Mouse (Mus musculus): ENCODE results near the gene Bbox1. TPM values are rescaled to one million over a fixed set of nuclear protein-coding genes. Genes with fewer than 3 reads are reported as not detected.

The Bbox1 gene
- polyA plus RNA-seq, 1 experiment from 2014 or later, result 1.2 TPM

DNA sequence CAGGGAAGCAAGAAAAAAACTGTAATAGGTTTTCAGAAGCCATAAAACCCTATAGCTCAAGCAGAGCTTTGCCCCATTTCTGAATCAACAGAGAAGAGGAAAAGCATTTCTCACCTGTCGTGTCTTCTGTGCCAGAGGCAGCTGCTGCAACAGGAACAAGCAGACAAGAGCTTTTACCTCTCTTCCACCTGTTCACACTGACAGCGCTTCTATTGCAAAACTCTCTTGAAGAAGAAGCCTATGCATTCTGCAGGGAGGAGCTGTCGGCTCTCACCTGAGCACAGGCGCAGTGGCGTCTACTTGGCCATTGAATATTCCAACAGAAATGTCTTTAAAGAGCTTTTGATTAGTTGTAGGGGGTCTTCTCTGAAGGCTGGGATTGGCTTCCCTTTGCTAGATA is 286 bp downstream of the Bbox1 start:
- no peaks in the 10 kb centered on the region for H3K27me3 ChIP-seq (replicated peaks)
- H3K4me1 ChIP-seq, result no peaks in the 10 kb centered on the region
- no peaks in the 10 kb centered on the region for H3K9me3 ChIP-seq (replicated peaks)
- H3K36me3 ChIP-seq, result no peaks in the 10 kb centered on the region
- no peak for ATAC-seq
- no peak overlapping the region for H3K27ac ChIP-seq
- 64% methylated on average over 5 of the region's 5 CpGs for WGBS (ENCODE audit: insufficient replicate concordance)
- no peak overlapping the region for H3K9ac ChIP-seq
- H3K4me2 ChIP-seq, result no peak overlapping the region
- H3K4me3 ChIP-seq, result no peak overlapping the region

DNA sequence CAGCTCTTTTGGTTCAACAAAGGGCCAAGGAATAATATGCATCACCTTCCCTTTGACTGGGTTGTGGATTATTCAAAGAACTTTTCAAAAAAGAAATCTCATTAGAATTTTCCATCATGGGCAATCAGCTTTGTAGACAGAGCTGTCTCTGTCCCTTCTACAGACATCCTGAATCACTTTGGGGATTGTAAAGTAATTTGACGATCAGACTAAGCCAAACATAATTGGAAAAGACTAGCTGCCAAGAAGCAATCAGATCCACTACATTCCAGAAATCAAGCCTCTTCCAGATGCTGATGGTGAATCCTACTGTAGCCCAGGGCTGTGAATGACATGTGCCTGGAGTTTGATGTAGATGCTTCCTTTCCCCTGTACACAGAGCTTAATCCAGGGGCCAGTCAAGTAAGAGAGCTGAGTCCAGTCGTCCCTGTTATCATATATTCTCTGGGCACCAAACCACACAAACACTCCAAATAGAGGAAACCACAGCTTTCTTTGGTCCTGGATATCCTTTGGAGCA is 995 bp downstream of the Bbox1 start:
- Histone ChIP-seq H3K4me3 (no peak overlapping the region), H3K9ac (no peak overlapping the region), H3K4me1 (no peaks in the 10 kb centered on the region), H3K27me3 (replicated peaks) (no peaks in the 10 kb centered on the region), H3K36me3 (no peaks in the 10 kb centered on the region), H3K9me3 (replicated peaks) (no peaks in the 10 kb centered on the region), H3K27ac (no peak overlapping the region), H3K4me2 (no peak overlapping the region)
- ATAC-seq, result no peak
- 45% methylated on average over 2 of the region's 2 CpGs for WGBS (ENCODE audit: insufficient replicate concordance)

DNA sequence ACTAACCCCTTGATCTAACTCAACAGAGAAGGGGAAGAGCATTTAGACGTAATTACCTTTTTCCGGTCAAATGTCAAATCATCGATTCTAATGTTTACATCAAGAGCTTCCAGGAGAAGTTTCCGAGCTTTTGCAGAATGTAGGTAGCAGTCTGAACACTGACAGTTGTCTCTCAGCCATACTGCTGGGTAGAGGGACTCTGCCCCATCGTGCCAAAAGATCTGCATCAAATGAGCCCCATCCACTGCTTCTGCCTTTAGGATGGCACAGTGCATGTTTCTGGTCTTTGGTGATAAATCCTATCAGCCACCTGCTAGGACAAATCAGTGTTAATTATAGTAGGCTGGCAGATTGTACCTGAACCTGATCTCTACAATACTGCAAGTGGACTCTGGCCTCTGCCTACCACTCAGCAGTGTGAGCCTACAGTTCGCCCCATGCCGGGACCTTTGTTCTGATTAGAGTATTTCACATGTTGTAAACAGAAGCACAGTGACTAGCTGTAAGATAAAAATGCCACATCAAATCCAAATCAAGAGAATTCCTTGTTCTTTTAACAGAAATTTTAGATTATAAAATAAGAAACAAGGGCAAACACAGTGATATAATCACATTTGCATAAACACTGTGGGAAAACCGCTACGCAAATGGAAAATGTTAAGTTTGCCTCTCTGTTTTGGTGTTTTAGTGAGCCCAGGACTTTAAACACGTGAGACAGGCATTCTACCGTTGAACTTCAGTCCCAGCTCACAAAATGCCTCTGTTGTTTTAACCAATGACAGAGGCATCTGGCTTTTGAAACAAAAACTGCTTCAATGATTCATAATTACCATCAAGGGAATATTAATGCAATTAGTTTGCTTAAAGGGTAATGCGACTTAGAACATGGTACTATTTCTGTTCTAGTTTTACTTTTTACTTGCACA is 8.7 kb downstream of the Bbox1 start:
- H3K36me3 ChIP-seq, result no peaks in the 10 kb centered on the region
- 0 out of 2 replicates have a peak, but pooled peaks cover 5% of the 10 kb centered on the region for H3K4me1 ChIP-seq
- no peak overlapping the region for H3K9ac ChIP-seq
- no peaks in the 10 kb centered on the region for H3K27me3 ChIP-seq (replicated peaks)
- H3K4me3 ChIP-seq, result no peak overlapping the region
- WGBS (ENCODE audit: insufficient replicate concordance), result 69% methylated on average over 12 of the region's 12 CpGs
- peak; percentile 80 for ATAC-seq
- no peaks in the 10 kb centered on the region for H3K9me3 ChIP-seq (replicated peaks)
- H3K27ac ChIP-seq, result no peak overlapping the region
- H3K4me2 ChIP-seq, result 0 out of 2 replicates have a peak overlapping the region, but pooled peaks have one; percentile 8

DNA sequence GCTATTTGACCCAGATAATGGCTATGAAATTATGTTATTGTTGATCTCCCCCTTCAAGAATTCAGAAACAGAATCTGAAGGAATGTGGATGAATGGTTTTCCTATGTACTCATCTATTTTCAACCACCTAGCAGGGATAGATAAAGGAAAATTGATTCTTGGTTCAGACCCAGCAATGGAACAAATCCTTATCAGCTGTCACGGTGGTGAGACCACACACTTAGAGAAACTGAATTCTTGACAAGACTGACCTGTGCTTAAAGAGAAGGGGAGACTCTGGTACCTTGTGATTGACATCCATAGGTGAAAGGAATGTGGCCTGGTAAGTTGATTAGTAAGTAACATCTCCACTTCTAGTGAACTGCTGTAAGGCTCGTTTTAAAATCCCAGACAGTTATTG is 12.1 kb downstream of the Bbox1 start:
- 10% methylated on average over 2 of the region's 2 CpGs for WGBS (ENCODE audit: insufficient replicate concordance)
- ATAC-seq, result no peak
- Histone ChIP-seq H3K4me3 (no peak overlapping the region), H3K4me2 (no peak overlapping the region), H3K27me3 (replicated peaks) (no peaks in the 10 kb centered on the region), H3K27ac (no peak overlapping the region), H3K9ac (no peak overlapping the region), H3K4me1 (0 out of 2 replicates have a peak, but pooled peaks cover 5% of the 10 kb centered on the region), H3K9me3 (replicated peaks) (no peaks in the 10 kb centered on the region), H3K36me3 (no peaks in the 10 kb centered on the region)

DNA sequence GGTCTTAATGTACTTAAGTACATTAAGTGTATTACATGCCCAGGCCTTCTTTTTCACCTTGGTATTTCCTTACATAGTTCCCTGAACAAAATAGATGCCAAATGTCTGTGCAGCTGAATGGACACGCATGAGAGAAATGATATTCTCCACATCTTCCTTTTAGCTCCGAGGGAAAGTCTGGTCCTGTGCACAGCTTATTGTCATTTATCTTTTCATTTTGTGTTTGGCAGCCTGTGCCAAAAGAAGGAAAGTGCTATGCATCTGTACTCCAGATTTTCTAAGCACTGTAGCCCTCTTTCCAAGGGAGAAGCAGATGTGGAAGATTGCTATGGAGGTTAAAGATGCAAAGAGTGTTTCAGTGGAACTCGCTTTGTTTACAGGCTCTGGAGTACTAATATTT is 13.0 kb downstream of the Bbox1 start:
- Histone ChIP-seq H3K27ac (no peak overlapping the region), H3K36me3 (no peaks in the 10 kb centered on the region), H3K4me2 (no peak overlapping the region), H3K27me3 (replicated peaks) (no peaks in the 10 kb centered on the region), H3K4me1 (0 out of 2 replicates have a peak, but pooled peaks cover 5% of the 10 kb centered on the region), H3K4me3 (no peak overlapping the region), H3K9me3 (replicated peaks) (no peaks in the 10 kb centered on the region), H3K9ac (no peak overlapping the region)
- 70% methylated on average over 3 of the region's 3 CpGs for WGBS (ENCODE audit: insufficient replicate concordance)
- no peak for ATAC-seq

DNA sequence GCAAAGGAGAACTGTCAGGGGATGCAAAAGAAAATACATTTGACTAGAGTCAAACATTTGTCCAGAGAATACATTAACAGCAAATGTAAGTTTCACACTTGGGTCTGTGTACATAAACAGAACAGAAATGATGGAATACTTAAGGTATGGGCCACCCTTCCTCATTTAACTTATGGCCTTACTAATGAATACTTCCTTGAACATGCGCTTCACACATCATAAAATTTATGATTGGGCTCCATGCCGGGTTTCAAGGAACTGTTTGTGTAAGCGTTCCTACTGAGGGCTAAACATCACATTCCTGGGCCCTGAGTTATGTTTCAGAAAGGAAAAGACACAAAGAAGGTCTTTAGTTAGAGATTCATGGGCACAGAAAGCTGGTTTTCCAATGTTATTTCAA is 19.4 kb downstream of the Bbox1 start:
- 69% methylated on average over 3 of the region's 3 CpGs for WGBS (ENCODE audit: insufficient replicate concordance)
- no peak for ATAC-seq

DNA sequence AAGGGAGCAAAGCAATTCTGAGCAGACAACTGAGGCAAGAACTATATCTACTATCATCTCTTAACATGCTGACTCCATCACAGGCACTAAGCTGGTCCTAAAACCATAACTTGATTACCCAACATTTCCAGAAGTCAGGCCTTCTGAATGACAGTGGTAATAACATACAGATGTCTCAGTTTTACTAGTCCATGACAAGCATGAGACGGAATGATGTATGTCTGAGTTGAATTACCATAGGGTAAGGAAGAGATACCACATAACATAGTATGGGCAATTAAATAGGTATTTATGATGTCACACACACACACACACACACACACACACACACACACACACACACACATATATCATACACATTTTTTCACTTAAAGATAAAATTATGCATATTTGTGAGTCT is 26.4 kb downstream of the Bbox1 start:
- no peaks in the 10 kb centered on the region for H3K36me3 ChIP-seq
- H3K9me3 ChIP-seq (replicated peaks), result no peaks in the 10 kb centered on the region
- H3K27ac ChIP-seq, result no peak overlapping the region
- H3K9ac ChIP-seq, result no peak overlapping the region
- WGBS (ENCODE audit: insufficient replicate concordance), result 80% methylated on average over 1 of the region's 1 CpGs
- no peak overlapping the region for H3K4me2 ChIP-seq
- H3K4me1 ChIP-seq, result no peaks in the 10 kb centered on the region
- H3K4me3 ChIP-seq, result no peak overlapping the region
- ATAC-seq, result no peak
- no peaks in the 10 kb centered on the region for H3K27me3 ChIP-seq (replicated peaks)

More for the DNA sequence above, 19.4 kb downstream of the Bbox1 start:
- Histone ChIP-seq H3K4me2 (no peak overlapping the region), H3K4me3 (no peak overlapping the region), H3K36me3 (no peaks in the 10 kb centered on the region), H3K9ac (no peak overlapping the region), H3K27me3 (replicated peaks) (no peaks in the 10 kb centered on the region), H3K9me3 (replicated peaks) (no peaks in the 10 kb centered on the region), H3K4me1 (no peaks in the 10 kb centered on the region), H3K27ac (no peak overlapping the region)

DNA sequence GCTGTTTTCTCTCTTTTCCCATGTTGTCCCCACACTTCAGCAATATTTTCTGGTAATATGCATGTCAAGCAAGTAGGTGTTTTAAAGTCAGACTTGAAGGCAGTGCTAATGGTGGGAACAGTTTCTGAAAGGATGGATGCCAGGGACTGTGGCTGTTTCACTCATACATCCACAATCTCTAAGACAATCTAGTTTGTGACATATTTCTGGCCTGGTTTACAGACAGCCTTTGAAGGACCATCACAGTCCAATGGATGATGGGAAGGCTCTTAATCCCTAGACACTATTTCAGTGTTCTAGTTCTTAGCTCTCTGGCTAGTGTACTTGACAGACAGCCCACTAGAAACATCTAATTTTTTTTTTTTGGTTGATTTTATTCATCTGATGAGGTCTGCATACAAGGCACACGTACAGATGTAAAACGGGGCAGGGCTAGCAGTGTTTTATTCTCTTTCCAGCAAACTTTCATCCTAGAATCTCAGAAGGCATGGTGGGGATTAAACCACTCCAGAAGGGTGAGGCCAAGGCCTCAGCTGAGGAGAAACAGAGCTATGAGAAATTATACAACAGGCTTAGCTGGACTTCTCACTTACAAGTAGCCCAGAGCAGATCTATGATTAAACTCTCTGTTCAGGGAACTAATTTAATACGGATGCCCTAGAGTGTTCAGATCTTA is 28.4 kb downstream of the Bbox1 start:
- H3K9ac ChIP-seq, result no peak overlapping the region
- no peaks in the 10 kb centered on the region for H3K27me3 ChIP-seq (replicated peaks)
- H3K4me1 ChIP-seq, result no peaks in the 10 kb centered on the region
- no peaks in the 10 kb centered on the region for H3K9me3 ChIP-seq (replicated peaks)
- 64% methylated on average over 3 of the region's 3 CpGs for WGBS (ENCODE audit: insufficient replicate concordance)
- no peak overlapping the region for H3K27ac ChIP-seq
- no peaks in the 10 kb centered on the region for H3K36me3 ChIP-seq
- H3K4me2 ChIP-seq, result no peak overlapping the region
- no peak overlapping the region for H3K4me3 ChIP-seq
- ATAC-seq, result no peak

DNA sequence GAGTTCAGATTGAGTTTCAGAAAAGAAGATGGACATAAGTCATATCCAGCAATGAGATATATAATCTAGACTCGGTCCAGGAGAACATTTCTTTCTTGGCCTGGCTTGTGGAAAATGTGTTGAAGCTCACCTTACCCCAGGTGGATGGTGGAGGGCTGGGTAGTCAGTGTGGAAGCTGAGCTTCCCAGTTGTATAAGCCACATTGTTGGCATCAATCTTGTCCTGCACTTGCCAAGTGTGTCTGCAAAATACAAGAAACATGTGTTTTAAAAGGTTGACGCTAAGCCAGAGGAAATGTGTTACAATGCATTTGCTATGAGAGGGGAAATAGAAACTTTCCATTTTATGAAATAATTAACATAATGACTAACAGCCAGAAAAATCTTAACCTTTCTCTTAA is 38.9 kb downstream of the Bbox1 start:
- no peak for ATAC-seq
- no peaks in the 10 kb centered on the region for H3K36me3 ChIP-seq
- H3K4me2 ChIP-seq, result no peak overlapping the region
- no peaks in the 10 kb centered on the region for H3K4me1 ChIP-seq
- H3K27ac ChIP-seq, result no peak overlapping the region
- whole genome bisulfite sequencing (ENCODE audit: insufficient replicate concordance), result 67% methylated on average over 2 of the region's 2 CpGs
- H3K4me3 ChIP-seq, result no peak overlapping the region
- H3K27me3 ChIP-seq (replicated peaks), result no peaks in the 10 kb centered on the region
- H3K9ac ChIP-seq, result no peak overlapping the region
- no peaks in the 10 kb centered on the region for H3K9me3 ChIP-seq (replicated peaks)

DNA sequence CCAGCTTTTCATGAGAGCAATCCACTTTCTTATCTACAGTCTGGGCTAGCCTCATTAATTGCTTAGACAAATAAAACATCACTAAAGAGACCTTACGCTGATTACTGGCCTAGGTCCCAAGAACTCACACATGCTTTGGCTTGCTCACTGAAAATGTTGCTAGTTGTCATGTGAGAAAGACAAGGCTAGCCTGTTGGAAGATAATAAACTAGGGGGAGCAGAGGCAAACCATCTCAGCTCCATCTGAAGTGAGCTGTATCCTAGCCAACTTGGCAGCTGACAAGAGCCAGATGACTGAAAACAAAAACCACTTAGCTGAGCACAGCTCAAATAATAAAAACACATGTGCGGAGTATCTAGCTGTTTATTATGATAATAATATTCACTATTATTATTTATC is 40.2 kb downstream of the Bbox1 start:
- H3K9ac ChIP-seq, result no peak overlapping the region
- no peak overlapping the region for H3K4me3 ChIP-seq
- no peaks in the 10 kb centered on the region for H3K36me3 ChIP-seq
- no peak overlapping the region for H3K4me2 ChIP-seq
- no peaks in the 10 kb centered on the region for H3K27me3 ChIP-seq (replicated peaks)
- WGBS (ENCODE audit: insufficient replicate concordance), result 67% methylated on average over 2 of the region's 2 CpGs
- no peak for ATAC-seq
- H3K4me1 ChIP-seq, result no peaks in the 10 kb centered on the region
- H3K27ac ChIP-seq, result no peak overlapping the region
- H3K9me3 ChIP-seq (replicated peaks), result no peaks in the 10 kb centered on the region

DNA sequence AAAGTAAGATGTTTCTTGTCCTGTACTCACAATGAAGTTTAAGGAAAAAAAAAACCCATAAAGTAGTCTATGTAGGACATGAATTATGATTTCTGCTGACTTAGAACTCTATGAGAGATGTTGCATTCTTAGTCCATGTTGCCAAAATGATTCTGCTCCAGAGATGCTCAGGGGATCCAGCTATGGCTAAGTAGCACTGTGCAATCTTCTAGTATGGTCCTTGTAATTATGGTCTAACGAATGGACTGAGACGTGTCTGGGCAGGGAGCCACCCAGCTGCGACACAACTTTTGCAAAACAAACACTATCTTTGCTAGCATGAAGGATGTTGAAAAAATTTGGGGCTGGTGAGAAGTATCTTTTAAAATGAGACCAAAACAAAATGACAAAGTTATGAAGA is 45.1 kb downstream of the Bbox1 start:
- Histone ChIP-seq H3K36me3 (no peaks in the 10 kb centered on the region), H3K27me3 (replicated peaks) (no peaks in the 10 kb centered on the region), H3K27ac (no peak overlapping the region), H3K9me3 (replicated peaks) (no peaks in the 10 kb centered on the region), H3K4me3 (no peak overlapping the region), H3K4me2 (no peak overlapping the region), H3K9ac (no peak overlapping the region), H3K4me1 (no peaks in the 10 kb centered on the region)
- 79% methylated on average over 3 of the region's 3 CpGs for WGBS (ENCODE audit: insufficient replicate concordance)
- ATAC-seq, result no peak

DNA sequence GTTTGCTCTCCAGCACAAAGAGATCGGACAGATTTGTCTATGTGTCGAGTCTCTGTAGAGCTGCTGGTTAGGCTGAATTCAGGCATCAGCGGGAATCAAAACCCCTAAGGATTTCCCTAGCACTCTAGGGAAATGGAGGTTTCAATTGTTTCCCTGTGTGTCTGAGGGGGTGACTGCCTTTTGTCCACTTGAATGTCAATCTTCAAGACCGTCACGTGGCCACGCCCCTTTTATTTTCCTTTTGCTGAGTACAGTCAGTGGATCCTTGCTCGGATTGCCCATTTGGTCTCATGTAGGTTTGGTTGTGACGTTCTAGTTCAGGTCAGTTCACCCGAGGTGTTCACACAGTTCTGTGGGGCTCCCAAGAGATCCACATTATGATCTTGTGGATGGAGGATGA is 82.1 kb downstream of the Bbox1 start:
- Histone ChIP-seq H3K4me1 (no peaks in the 10 kb centered on the region), H3K4me3 (no peak overlapping the region), H3K9me3 (replicated peaks) (no peaks in the 10 kb centered on the region), H3K36me3 (no peaks in the 10 kb centered on the region), H3K9ac (no peak overlapping the region), H3K27me3 (replicated peaks) (no peaks in the 10 kb centered on the region), H3K27ac (no peak overlapping the region), H3K4me2 (no peak overlapping the region)
- WGBS (ENCODE audit: insufficient replicate concordance), result 68% methylated on average over 9 of the region's 9 CpGs
- ATAC-seq, result no peak

Measured in liver, embryonic 12.5 days (tissue).